Mouse (Mus musculus): ENCODE results near the gene Btbd11. TPM values are rescaled to one million over a fixed set of nuclear protein-coding genes. Genes with fewer than 3 reads are reported as not detected.

Gene Btbd11
- polyA plus RNA-seq, 1 experiment = 38.7 TPM

- Histone ChIP-seq H3K27ac (ENCODE audit: insufficient read depth, low read length) (no peak overlapping the region), H3K27me3 (ENCODE audit: control insufficient read depth, insufficient read depth, low read length) (no peaks in the 10 kb centered on the region), H3K4me1 (ENCODE audit: control insufficient read depth, insufficient read depth, low read length) (peaks cover 8% of the 10 kb centered on the region; the same call in 1 of the 2 replicates), H3K4me3 (replicated peaks; ENCODE audit: insufficient read depth, low read depth, low read length) (no peak overlapping the region)
- DNase-seq = no peak
- TF ChIP-seq POLR2A (IDR thresholded peaks at IDR 0.05; ENCODE audit: borderline replicate concordance, insufficient read depth, low read length) = no peak
- TF ChIP-seq CTCF (IDR thresholded peaks at IDR 0.05; ENCODE audit: borderline replicate concordance, insufficient read depth, low read depth, low read length) = no peak
- 94% methylated on average over 3 of the region's 3 CpGs for WGBS
These were observed 99.8 kb downstream of the Btbd11 start for GRCm38 (mm10) chr10:85486456-85486855.

GRCm38 (mm10) chr10:85492583-85492982, 106.0 kb downstream of the Btbd11 start:
- TF ChIP-seq CTCF (IDR thresholded peaks at IDR 0.05; ENCODE audit: borderline replicate concordance, insufficient read depth, low read depth, low read length) (no peak), POLR2A (IDR thresholded peaks at IDR 0.05; ENCODE audit: borderline replicate concordance, insufficient read depth, low read length) (no peak)
- H3K27me3 ChIP-seq (ENCODE audit: control insufficient read depth, insufficient read depth, low read length) = no peaks in the 10 kb centered on the region

GRCm38 (mm10) chr10:85496358-85496757, 109.7 kb downstream of the Btbd11 start:
- no peak overlapping the region for H3K27ac ChIP-seq (ENCODE audit: insufficient read depth, low read length)
- no peaks in the 10 kb centered on the region for H3K27me3 ChIP-seq (ENCODE audit: control insufficient read depth, insufficient read depth, low read length)
- H3K4me3 ChIP-seq (replicated peaks; ENCODE audit: insufficient read depth, low read depth, low read length) = no peak overlapping the region
- WGBS = 98% methylated on average over 8 of the region's 8 CpGs
- no peak for DNase-seq
- no peak for TF ChIP-seq CTCF (IDR thresholded peaks at IDR 0.05; ENCODE audit: borderline replicate concordance, insufficient read depth, low read depth, low read length)
- no peak for TF ChIP-seq POLR2A (IDR thresholded peaks at IDR 0.05; ENCODE audit: borderline replicate concordance, insufficient read depth, low read length)
- no peaks in the 10 kb centered on the region for H3K4me1 ChIP-seq (ENCODE audit: control insufficient read depth, insufficient read depth, low read length)

More at GRCm38 (mm10) chr10:85492583-85492982, 106.0 kb downstream of the Btbd11 start:
- no peak overlapping the region for H3K27ac ChIP-seq (ENCODE audit: insufficient read depth, low read length)
- WGBS = 96% methylated on average over 2 of the region's 2 CpGs
- H3K4me1 ChIP-seq (ENCODE audit: control insufficient read depth, insufficient read depth, low read length) = no peaks in the 10 kb centered on the region
- DNase-seq = no peak
- H3K4me3 ChIP-seq (replicated peaks; ENCODE audit: insufficient read depth, low read depth, low read length) = no peak overlapping the region

- H3K4me1 ChIP-seq (ENCODE audit: control insufficient read depth, insufficient read depth, low read length) = no peaks in the 10 kb centered on the region
- H3K27me3 ChIP-seq (ENCODE audit: control insufficient read depth, insufficient read depth, low read length) = no peaks in the 10 kb centered on the region
- DNase-seq = no peak
- H3K4me3 ChIP-seq (replicated peaks; ENCODE audit: insufficient read depth, low read depth, low read length) = no peak overlapping the region
- H3K27ac ChIP-seq (ENCODE audit: insufficient read depth, low read length) = no peak overlapping the region
- 82% methylated on average over 2 of the region's 2 CpGs for WGBS
- TF ChIP-seq POLR2A (IDR thresholded peaks at IDR 0.05; ENCODE audit: borderline replicate concordance, insufficient read depth, low read length) (no peak), CTCF (IDR thresholded peaks at IDR 0.05; ENCODE audit: borderline replicate concordance, insufficient read depth, low read depth, low read length) (no peak)
These were observed 110.4 kb downstream of the Btbd11 start for GRCm38 (mm10) chr10:85496981-85497380.

GRCm38 (mm10) chr10:85497931-85498330, 111.3 kb downstream of the Btbd11 start:
- H3K27me3 ChIP-seq (ENCODE audit: control insufficient read depth, insufficient read depth, low read length) = no peaks in the 10 kb centered on the region
- no peaks in the 10 kb centered on the region for H3K4me1 ChIP-seq (ENCODE audit: control insufficient read depth, insufficient read depth, low read length)
- DNase-seq = no peak
- H3K27ac ChIP-seq (ENCODE audit: insufficient read depth, low read length) = no peak overlapping the region
- no peak for TF ChIP-seq CTCF (IDR thresholded peaks at IDR 0.05; ENCODE audit: borderline replicate concordance, insufficient read depth, low read depth, low read length)
- no peak for TF ChIP-seq POLR2A (IDR thresholded peaks at IDR 0.05; ENCODE audit: borderline replicate concordance, insufficient read depth, low read length)
- H3K4me3 ChIP-seq (replicated peaks; ENCODE audit: insufficient read depth, low read depth, low read length) = no peak overlapping the region
- WGBS = 95% methylated on average over 5 of the region's 5 CpGs

- H3K27me3 ChIP-seq (ENCODE audit: control insufficient read depth, insufficient read depth, low read length) = no peaks in the 10 kb centered on the region
- 62% methylated on average over 9 of the region's 9 CpGs for WGBS
- DNase-seq = no peak
- no peaks in the 10 kb centered on the region for H3K4me1 ChIP-seq (ENCODE audit: control insufficient read depth, insufficient read depth, low read length)
- no peak overlapping the region for H3K27ac ChIP-seq (ENCODE audit: insufficient read depth, low read length)
- TF ChIP-seq POLR2A (IDR thresholded peaks at IDR 0.05; ENCODE audit: borderline replicate concordance, insufficient read depth, low read length) (no peak), CTCF (IDR thresholded peaks at IDR 0.05; ENCODE audit: borderline replicate concordance, insufficient read depth, low read depth, low read length) (no peak)
- no peak overlapping the region for H3K4me3 ChIP-seq (replicated peaks; ENCODE audit: insufficient read depth, low read depth, low read length)
These were observed 114.0 kb downstream of the Btbd11 start for GRCm38 (mm10) chr10:85500573-85501155.

GRCm38 (mm10) chr10:85501966-85502566, 115.5 kb downstream of the Btbd11 start:
- 76% methylated on average over 5 of the region's 5 CpGs for WGBS
- DNase-seq = no peak
- TF ChIP-seq CTCF (IDR thresholded peaks at IDR 0.05; ENCODE audit: borderline replicate concordance, insufficient read depth, low read depth, low read length) = no peak
- no peak for TF ChIP-seq POLR2A (IDR thresholded peaks at IDR 0.05; ENCODE audit: borderline replicate concordance, insufficient read depth, low read length)
- no peak overlapping the region for H3K4me3 ChIP-seq (replicated peaks; ENCODE audit: insufficient read depth, low read depth, low read length)
- no peak overlapping the region for H3K27ac ChIP-seq (ENCODE audit: insufficient read depth, low read length)
- no peaks in the 10 kb centered on the region for H3K4me1 ChIP-seq (ENCODE audit: control insufficient read depth, insufficient read depth, low read length)
- H3K27me3 ChIP-seq (ENCODE audit: control insufficient read depth, insufficient read depth, low read length) = no peaks in the 10 kb centered on the region

GRCm38 (mm10) chr10:85502656-85503055, 116.0 kb downstream of the Btbd11 start:
- no peak overlapping the region for H3K4me3 ChIP-seq (replicated peaks; ENCODE audit: insufficient read depth, low read depth, low read length)
- DNase-seq = no peak
- no peak for TF ChIP-seq POLR2A (IDR thresholded peaks at IDR 0.05; ENCODE audit: borderline replicate concordance, insufficient read depth, low read length)
- TF ChIP-seq CTCF (IDR thresholded peaks at IDR 0.05; ENCODE audit: borderline replicate concordance, insufficient read depth, low read depth, low read length) = no peak
- H3K4me1 ChIP-seq (ENCODE audit: control insufficient read depth, insufficient read depth, low read length) = no peaks in the 10 kb centered on the region
- H3K27ac ChIP-seq (ENCODE audit: insufficient read depth, low read length) = no peak overlapping the region
- WGBS = 90% methylated on average over 9 of the region's 9 CpGs
- no peaks in the 10 kb centered on the region for H3K27me3 ChIP-seq (ENCODE audit: control insufficient read depth, insufficient read depth, low read length)

Measured in cerebellum, adult 2 months (tissue).